Mouse (Mus musculus): ENCODE results near the gene Crisp2. TPM values are rescaled to one million over a fixed set of nuclear protein-coding genes. Genes with fewer than 3 reads are reported as not detected.
"Not testable (repeated sequence)": the region's sequence is repeated elsewhere in the genome, so short reads cannot be mapped to it uniquely, and the experiment has no call there.

Crisp2 gene
- polyA plus RNA-seq, 1 experiment from 2014 or later: 0.10 TPM

GRCm38 (mm10) chr17:40731296-40731695 is 75.5 kb downstream of the Crisp2 start:
- no peaks in the 10 kb centered on the region for H3K27me3 ChIP-seq (replicated peaks; ENCODE audit: control insufficient read depth, insufficient read depth, low read length)
- no peaks in the 10 kb centered on the region for H3K9me3 ChIP-seq (ENCODE audit: control insufficient read depth, low read length)
- H3K9ac ChIP-seq (ENCODE audit: low read depth, low read length): no peak overlapping the region
- ATAC-seq: no peak
- H3K4me1 ChIP-seq (ENCODE audit: control insufficient read depth, insufficient read depth, low read length): no peaks in the 10 kb centered on the region
- H3K36me3 ChIP-seq (ENCODE audit: control insufficient read depth, insufficient read depth, low read length): no peaks in the 10 kb centered on the region
- no peak overlapping the region for H3K4me3 ChIP-seq (ENCODE audit: low read length)
- 73% methylated on average over 2 of the region's 2 CpGs for WGBS
- no peak overlapping the region for H3K4me2 ChIP-seq (ENCODE audit: low read depth, low read length)
- H3K27ac ChIP-seq (ENCODE audit: low read length): no peak overlapping the region

DNA sequence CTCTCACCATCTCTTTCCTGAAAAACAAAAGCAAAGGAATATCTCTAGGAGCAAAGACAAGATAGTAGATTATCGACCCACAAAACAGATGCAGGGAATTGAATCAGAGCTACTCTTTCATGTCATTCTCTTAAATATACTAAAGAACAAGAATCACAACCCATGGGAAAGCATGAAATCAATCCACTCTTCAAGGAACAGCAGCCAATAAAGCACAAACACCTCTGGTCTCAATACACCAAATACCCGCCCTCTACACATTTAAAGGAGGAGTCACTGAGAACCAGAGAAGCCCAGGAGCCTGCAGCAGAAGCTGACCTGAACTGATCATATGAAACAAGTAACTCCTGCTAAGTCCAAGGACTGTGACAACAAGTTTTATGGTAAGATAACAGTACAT is 80.0 kb downstream of the Crisp2 start, which contains the start of gene Esp1:
Gene Esp1, plus strand, starts transcription at position 301 of the 400 bp plus-strand sequence.
- Histone ChIP-seq H3K9me3 (ENCODE audit: control insufficient read depth, low read length) (no peaks in the 10 kb centered on the region), H3K4me3 (ENCODE audit: low read length) (no peak within 1 kb of the TSS), H3K36me3 (ENCODE audit: control insufficient read depth, insufficient read depth, low read length) (no peaks in the 10 kb centered on the region), H3K27me3 (replicated peaks; ENCODE audit: control insufficient read depth, insufficient read depth, low read length) (no peaks in the 10 kb centered on the region), H3K4me1 (ENCODE audit: control insufficient read depth, insufficient read depth, low read length) (no peaks in the 10 kb centered on the region), H3K27ac (ENCODE audit: low read length) (no peak within 1 kb of the TSS), H3K4me2 (ENCODE audit: low read depth, low read length) (no peak within 1 kb of the TSS), H3K9ac (ENCODE audit: low read depth, low read length) (no peak within 1 kb of the TSS)
- WGBS: 87% methylated on average over 2 of the region's 2 CpGs
- no peak for ATAC-seq

- not testable (repeated sequence) for H3K27ac ChIP-seq (ENCODE audit: low read length); ATAC-seq; H3K27me3 ChIP-seq (replicated peaks; ENCODE audit: control insufficient read depth, insufficient read depth, low read length)
These were observed 89.7 kb downstream of the Crisp2 start for GRCm38 (mm10) chr17:40717055-40717454.

DNA sequence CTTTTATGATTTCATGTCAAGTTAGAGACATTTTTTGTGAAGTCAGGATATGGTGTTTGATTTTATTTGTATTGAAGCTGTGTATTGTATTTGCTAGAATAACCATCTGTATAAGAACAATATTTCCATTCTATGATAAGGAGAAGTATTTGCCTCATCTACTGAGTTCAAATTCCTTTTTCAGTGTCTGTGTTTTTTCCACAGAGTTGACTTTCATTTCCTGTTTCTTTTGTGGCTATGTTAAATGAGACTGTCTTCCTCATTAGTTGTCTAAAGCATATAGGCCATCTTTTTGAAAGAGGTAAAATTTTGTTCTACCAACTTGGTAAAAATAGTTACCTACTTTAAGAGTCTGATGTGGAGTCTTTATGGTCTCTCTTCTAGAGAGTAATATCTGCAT is 90.5 kb downstream of the Crisp2 start:
- Histone ChIP-seq H3K9me3 (ENCODE audit: control insufficient read depth, low read length) (no peaks in the 10 kb centered on the region), H3K9ac (ENCODE audit: low read depth, low read length) (no peak overlapping the region), H3K4me2 (ENCODE audit: low read depth, low read length) (no peak overlapping the region), H3K4me1 (ENCODE audit: control insufficient read depth, insufficient read depth, low read length) (no peaks in the 10 kb centered on the region), H3K27me3 (replicated peaks; ENCODE audit: control insufficient read depth, insufficient read depth, low read length) (no peaks in the 10 kb centered on the region), H3K4me3 (ENCODE audit: low read length) (no peak overlapping the region), H3K36me3 (ENCODE audit: control insufficient read depth, insufficient read depth, low read length) (no peaks in the 10 kb centered on the region), H3K27ac (ENCODE audit: low read length) (no peak overlapping the region)
- ATAC-seq: no peak

More at GRCm38 (mm10) chr17:40717055-40717454, 89.7 kb downstream of the Crisp2 start:
- not testable (repeated sequence) for H3K9ac ChIP-seq (ENCODE audit: low read depth, low read length); H3K4me1 ChIP-seq (ENCODE audit: control insufficient read depth, insufficient read depth, low read length); H3K4me2 ChIP-seq (ENCODE audit: low read depth, low read length); H3K9me3 ChIP-seq (ENCODE audit: control insufficient read depth, low read length); H3K36me3 ChIP-seq (ENCODE audit: control insufficient read depth, insufficient read depth, low read length); H3K4me3 ChIP-seq (ENCODE audit: low read length)

Other genes with a start within 250 kb of the Crisp2 start
- gene Esp6, start 245.5 kb downstream of the Crisp2 start, polyA plus RNA-seq (2015; fragmentation: Nextera tagmentation; extraction: Ambion mirVana): not detected in 2 replicates
- not detected in 2 replicates for gene Esp4, start 208.4 kb downstream of the Crisp2 start, polyA plus RNA-seq (2015; fragmentation: Nextera tagmentation; extraction: Ambion mirVana)
- gene Esp3, start 174.9 kb downstream of the Crisp2 start, polyA plus RNA-seq (2015; fragmentation: Nextera tagmentation; extraction: Ambion mirVana): not detected in 2 replicates
- not detected in 2 replicates for gene Esp1, start 79.9 kb downstream of the Crisp2 start, polyA plus RNA-seq (2015; fragmentation: Nextera tagmentation; extraction: Ambion mirVana)
- 1.9 and 4.3 TPM in 2 replicates for gene Rhag, start 4.1 kb upstream of the Crisp2 start, polyA plus RNA-seq (2015; fragmentation: Nextera tagmentation; extraction: Ambion mirVana)
- 5.8 and 7.8 TPM in 2 replicates for gene 9130008F23Rik, start 73.6 kb upstream of the Crisp2 start, polyA plus RNA-seq (2015; fragmentation: Nextera tagmentation; extraction: Ambion mirVana)
- gene Glyatl3, start 107.3 kb upstream of the Crisp2 start, polyA plus RNA-seq (2015; fragmentation: Nextera tagmentation; extraction: Ambion mirVana): not detected in 2 replicates
- gene Mut, start 127.7 kb upstream of the Crisp2 start, polyA plus RNA-seq (2015; fragmentation: Nextera tagmentation; extraction: Ambion mirVana): 49.7 and 49.8 TPM in 2 replicates
- 16.0 and 17.9 TPM in 2 replicates for gene Cenpq, start 128.0 kb upstream of the Crisp2 start, polyA plus RNA-seq (2015; fragmentation: Nextera tagmentation; extraction: Ambion mirVana)